Mouse (Mus musculus) cerebellum, postnatal 14 days (tissue): Measurements from ENCODE around the gene Gskip.

Experiments
- DNase-seq, 2 experiments: peaks; one replicate each; pipeline ENCODE4 v3.0.0; 2021; ENCODE audit warnings: mixed read lengths in 2 of 2

Gene Gskip

DNA sequence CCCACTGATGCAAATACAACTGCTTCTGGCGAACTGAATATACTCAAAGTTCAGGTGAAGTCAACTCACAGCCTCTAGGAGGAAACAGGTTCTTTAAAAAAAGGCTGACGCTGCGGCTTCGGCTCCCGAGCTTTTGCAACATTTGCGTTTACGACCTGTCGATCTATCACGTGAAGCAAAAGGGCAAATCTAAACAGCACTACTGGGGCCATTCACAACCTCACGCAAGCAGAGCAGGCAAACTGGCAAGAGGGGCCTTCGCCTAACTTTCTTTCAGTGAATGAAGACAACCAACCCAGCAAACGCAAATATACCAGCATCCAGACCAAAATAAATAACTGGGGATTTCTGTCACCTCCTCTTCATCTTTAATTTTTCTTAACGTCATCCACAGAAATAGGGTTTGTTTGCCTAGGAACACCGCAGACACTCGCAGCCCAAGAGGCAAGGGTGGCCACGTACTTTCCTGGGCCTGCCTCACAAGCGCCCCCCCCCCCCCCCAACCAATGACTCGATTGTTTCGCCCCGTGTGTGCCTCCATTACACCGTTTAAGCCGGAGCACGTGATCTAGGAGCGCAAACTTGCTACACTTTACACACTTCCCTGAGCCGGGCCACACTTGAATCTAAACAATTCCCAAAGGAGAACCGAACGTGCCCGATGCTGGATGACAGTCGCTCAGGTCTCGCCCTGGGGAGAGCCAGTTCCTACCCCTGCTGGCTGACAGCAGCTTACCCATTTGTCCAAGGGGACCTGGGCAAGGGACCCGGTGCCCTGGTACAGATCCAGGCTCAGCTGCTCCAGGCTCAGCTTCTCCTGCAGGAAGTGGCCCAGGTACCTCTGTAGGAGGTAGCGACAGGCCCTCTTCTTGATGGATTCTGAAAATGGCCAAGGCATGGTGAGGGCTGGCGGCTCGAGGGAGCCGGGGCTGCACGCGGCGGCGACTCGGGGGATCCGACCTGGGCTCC is at the start of gene Gskip:
Gskip (plus strand) TSS at position 897 of the 969 bp plus-strand sequence.
- DNase-seq, result peak; percentile 59

DNA sequence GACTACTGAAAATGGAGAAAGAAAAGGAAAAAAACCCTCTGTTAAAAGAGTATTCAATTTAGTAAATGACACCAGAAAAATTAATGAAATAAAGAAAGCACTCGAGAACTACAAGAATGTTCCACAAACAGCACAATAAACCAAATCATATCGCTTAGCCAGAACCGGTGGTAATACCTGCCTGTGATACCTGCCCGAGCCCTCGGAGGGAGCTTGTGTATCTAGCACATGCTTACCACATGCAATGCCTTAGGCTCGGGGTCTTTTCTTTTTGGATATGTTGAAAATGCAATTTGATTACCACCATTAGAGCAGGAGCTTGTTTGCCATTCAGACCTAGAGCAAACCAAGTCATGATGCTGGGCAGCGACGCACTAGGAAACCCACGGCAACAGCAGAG is 48.1 kb upstream of the Gskip start:
- peak in 1 of 2 experiments; percentile 52 for DNase-seq

DNA sequence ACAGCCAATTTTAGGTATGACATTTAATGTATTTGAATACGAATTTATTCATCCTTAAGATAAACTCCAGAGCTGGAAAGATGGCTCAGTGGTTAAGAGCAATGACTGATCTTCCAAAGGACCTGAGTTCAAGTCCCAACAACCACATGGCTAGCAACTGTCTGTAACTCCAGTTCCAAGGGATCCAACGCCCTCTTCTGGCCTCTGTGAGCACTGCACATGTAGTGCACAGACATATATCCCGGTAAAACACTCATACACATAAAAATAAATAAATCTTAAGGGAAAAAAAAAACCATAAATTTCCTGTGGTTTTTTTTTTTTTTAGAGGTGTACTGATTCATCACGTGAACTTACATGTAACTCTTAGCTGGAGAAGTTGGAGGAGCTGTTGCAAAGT is 47.1 kb upstream of the Gskip start:
- DNase-seq, result peak in 1 of 2 experiments; percentile 41

DNA sequence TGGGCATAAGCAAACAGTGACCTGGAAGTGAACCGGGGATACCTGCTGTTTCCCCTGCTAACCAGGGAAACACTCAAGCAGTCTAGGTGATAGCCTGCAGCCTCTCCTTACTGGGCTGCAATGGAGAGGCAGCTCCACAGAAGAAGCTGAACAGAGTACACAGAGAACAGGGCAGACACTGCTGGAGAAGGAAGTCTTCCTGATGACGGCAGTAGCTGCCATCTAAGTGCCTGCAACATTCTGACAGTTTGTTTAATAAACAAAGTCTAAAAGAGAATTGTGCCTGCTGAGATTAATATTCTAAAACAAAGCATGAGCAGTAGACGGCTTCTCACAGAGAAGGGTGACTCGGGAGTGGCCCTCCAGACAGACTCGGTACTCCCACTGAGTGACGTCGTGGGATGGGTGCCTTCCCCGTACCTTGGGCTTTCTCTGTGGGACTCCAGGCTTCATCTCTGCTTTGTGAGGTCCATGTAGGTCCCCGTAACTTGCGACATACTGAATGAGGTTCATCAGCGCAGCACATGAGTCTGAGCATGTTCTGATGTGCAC is 41.8 kb upstream of the Gskip start:
- no peak for DNase-seq

DNA sequence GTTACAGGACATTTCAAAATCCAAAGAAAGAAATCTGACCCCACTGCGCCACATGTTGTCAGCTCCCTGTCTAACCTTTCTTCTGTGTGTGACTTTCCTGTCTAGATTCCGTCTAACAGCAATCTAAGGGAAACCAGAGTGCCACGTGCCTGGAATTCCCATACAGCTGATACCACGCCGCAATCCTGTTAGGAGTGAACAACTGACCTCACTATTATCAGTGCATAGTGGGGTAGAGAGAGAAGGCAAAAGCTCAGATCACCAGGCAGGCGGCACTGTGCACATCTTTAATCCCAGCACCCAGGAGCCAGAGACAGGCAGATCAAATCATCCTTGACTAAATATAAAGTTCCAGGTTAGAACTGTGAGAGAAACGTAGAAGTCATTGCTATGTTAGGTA is 28.8 kb upstream of the Gskip start:
- no peak for DNase-seq

DNA sequence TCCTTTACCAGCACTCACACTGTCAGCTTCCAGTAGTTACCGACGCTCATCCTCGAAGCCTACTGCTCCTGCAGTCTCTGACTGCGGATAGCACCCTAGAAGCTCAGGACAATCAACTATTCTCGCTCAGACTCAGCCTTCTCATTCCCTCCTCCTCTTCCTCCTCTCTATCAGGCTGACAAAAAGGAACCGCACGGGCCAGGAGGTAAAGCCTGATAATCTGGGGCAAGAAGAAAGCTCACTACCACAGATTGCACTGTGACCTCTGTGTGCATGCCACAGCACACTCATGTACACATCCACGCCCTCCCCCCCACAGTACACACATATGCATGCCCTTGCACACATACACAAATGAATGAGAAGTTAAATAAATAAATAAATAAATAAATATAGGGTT is 8.4 kb upstream of the Gskip start:
- DNase-seq, result no peak

DNA sequence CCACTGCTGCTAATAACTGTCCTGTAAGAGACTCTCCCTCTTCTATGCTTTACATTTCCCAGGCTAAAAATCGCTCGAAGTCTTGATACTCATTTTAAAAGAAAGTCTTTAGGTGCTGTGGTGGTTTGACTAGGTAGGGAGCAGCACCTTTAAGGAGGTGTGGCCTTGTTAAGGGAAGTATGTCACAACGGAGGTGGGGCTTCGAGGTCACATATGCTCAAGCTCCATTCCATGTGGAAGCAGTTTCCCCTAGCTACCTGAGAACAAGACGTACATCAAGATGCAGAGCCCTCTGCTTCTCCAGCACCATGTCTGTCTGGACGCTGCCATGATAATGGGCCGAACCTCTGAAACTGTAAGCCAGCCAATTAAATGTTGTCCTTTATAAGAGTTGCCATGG is 6.4 kb upstream of the Gskip start:
- DNase-seq, result no peak

DNA sequence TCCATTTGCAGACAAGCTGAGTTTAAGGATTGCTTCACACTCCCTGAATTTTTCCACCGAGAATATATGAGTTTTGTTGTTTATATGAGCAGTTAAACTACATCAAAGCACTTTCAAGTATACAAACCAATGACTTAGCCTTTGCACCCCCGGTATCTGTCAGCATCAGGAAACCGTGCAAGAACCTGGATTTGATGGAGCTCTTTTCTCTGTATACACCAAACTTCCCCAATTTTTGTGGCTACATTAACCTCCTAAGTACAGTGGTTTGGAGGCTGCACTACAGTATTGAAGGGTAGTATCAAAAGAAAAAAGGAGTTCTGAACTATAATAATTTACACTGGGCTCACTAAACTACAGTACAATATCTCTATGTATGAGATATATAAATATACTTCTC is 5.9 kb upstream of the Gskip start:
- no peak for DNase-seq

DNA sequence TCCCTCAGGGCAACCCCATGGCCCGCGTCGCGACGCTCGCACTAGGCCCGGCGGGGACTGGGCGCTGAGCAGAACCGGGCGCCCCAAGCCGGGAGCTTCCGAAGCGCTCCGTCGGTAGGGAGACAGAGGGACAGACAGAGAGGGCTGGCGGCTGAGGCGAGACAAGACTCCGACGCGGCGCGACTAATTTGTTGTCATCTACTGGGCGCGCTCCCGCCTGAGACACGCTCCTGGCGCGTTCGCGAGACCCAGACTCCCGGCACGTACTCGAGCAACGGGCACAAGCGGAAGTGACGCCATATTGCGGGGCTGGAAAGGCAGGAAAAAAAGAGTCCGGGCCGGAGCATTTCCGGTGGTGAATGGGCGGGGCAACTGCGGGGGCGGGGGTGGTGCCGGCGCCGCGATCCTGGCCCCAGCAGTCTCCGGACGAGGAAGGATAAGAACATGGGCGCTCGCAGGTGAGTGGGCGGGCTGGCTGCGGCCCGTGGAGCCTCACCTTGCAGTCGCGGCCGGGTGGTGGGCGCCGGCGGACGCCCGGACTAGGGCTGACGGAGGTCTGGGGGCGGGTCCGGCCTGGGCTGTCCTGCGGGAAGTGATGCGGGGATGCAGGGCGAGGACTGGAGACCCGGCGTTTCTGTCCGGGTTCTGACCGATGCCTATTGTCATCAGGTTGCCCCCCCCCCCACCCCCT is 517 bp downstream of the Gskip start, which contains the start of gene Atg2b:
Atg2b (minus strand) TSS at position 211 of the 691 bp plus-strand sequence.
- peak; percentile 98 for DNase-seq

DNA sequence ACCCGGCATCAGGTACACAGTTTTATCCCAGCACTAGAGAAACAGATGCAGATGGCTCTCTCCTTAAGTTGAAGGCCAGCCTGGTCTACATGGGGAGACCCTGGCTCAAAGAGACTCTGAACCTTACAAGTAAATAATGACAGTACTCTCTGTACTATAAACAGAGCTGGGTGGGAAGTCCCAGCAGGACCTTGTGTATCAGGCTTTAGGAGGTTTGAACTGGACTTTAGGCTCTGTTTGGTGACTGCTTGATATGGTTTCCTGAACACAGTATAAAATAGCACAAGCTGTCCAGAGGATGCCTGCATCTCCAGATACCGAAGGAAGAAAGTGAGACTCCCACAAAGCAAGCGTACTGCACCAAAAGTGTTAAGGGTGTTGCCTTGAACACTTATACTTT is 2.2 kb downstream of the Gskip start:
- no peak for DNase-seq

DNA sequence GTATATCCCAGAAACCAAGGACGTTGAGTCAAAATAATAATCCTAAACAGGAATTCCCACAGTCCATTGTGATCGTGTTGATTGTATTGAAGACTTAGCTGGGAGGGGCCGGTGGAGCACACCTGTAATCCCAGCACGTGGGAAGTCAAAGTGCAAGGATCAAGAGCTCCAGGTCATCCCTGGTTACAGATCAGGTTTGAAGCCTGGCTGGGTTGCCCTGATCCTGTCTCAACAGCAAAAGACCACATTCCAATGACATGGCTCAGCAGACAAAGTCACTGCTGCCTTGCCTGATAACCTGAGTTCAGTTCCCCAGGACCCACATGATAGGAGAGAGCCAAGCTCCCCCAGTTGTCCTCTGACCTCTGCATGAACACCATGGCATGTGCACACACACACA is 2.8 kb downstream of the Gskip start:
- DNase-seq, result no peak

DNA sequence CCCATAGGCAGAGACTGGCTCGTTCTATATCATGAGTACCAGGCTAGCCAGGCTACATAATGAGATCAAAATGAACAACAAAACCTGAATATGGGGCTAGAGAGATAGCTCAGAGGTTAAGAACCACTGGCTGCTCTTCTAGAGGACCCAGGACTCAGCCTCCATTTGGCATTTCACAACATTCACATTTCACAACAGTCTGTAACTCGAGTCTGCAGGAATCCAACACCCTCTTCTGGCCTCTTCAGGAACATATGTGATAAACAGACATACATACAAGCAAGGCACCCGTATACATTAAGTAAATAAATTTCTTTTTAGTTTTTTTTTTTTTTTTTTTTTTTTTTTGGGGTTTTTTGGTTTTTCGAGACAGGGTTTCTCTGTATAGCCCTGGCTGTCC is 3.9 kb downstream of the Gskip start:
- no peak for DNase-seq

DNA sequence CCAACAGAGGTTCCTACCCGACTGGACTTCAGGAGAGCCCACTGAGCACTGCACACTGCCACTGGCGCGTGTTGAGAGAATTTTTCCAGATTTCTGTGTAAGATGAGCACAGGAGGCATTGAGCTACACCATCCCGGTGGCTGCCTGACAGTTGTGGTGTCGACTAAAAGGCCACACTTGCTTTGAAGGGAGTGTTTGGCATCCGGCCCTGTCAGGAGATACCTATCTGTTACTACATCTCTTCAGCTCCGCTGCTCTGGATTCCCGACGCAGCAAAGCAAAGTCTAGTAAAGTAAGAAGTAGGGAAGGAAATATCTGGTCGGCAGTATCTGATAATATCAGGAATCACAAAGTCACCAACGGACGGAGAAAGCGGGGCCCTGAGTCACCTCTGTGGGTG is 4.8 kb downstream of the Gskip start:
- DNase-seq, result no peak

DNA sequence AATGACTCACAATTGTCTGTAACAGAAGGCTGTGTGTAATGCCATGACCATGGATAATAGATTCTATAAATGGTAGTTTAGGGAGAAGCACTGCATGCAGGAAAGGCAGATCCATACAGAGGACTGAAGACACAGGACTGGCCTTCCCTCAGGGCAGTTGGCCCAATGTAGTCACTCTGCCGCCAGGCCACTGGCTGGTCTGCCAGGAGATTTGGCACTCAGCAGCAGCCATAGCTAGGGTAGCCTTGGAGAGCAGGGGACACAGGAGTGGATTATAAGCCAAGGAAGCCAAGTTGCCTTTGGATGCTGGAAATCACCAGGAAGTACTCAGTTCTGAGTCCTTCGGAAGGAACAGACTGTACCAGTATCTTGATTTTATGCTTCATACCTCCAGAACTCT is 9.4 kb downstream of the Gskip start:
- peak; percentile 39 to 62 for DNase-seq

DNA sequence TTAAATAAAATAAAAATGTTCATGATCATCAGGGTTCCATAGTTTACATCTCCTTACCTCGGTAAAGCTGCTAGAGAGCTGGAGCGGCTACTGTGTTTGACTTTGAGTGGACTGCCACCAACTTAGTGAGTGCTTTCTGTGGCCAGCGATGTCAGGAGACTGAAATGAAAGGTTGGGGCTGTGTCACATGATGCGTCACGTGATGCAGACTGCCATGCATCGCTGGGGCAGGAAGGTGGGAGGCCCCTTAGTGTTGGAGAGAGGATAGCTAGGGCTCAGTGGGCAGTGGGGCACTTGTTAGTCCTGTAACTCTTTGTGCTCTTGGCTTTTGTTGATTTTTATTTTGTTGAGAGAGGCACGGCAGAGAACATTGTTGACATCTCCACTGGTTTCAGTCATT is 11.2 kb downstream of the Gskip start:
- DNase-seq, result no peak

DNA sequence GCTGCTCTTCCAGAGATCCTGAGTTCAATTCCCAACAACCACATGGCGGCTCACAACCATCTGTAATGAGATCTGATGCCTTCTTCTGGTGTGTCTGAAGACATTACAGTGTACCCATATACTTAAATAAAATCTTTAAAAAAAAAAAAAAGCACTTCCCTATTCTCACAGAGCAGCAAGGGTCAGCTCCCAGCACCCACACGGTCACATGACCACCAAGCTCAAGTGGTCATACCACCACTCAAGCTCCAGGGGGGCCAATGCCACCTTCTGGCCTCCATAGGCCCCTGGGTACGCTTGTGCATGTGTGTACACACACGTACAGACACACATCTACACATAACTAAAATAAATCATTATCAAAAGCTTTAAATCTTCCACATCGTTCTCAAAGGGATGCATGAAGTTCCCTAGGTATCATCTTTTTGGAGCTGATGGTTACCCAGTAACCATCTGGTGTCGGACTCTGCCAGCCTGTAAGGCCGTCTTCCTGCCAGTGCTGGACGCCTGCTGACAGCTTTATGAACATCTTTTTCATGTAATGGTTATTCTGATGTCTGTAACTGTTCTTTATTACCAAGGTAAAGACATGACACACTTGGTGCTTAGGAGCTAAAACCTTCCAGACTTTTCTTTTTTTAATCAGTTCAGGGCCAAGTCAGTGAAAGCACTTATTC is 12.6 kb downstream of the Gskip start:
- DNase-seq, result peak; percentile 40 to 56

DNA sequence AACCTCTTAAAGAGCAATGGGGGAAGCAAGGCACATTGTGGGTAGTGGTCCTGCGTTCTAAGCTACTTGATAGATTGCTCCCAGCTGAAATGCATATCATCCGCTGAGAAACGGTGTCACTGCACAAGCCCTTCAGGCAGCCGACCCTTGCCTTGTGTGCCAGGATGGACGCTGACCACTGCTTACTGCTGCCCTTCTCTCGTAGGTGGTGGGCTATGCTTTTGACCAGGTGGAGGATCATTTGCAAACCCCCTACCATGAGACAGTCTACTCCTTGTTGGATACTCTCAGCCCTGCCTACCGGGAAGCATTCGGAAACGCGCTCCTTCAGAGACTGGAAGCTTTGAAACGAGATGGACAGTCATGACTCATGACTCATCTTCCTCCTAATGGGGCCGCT is 15.8 kb downstream of the Gskip start:
- DNase-seq, result no peak

DNA sequence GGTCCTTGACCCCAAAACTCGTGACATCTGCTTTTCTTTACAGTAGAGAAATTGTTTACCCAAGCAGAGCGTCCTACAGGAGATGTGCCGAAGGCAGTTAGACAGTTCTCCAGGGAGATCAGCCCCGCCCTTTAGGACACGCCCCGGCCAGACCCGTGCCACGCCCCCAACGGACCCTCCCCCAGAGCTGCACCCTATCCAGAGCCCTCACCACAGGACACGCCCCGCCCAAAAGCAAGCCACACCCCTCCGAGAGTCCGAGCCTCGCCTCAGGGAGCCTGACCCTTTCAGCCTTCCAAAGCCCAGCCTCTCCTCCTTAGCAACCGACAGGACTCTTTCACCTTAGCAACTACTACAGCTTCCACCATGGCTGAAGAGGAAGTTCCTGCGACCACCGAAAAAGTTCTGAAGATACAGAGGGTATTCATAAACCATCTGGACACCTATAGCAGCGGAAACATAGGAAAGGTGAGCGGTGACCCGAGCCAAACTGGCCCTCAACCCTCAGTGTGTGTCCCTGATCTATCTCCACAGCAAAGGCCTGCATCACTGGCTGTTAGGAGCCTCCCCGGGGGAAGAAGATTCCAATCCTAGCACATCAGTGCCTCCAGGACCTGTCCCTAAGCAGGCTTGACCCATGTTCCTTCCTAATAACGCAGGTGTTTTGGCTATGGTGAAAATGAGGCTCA is 21.3 kb downstream of the Gskip start, which contains the start of gene Ak7:
Ak7 (plus strand) TSS at position 178 of the 689 bp plus-strand sequence.
- DNase-seq, result peak in 1 of 2 experiments; percentile 33

DNA sequence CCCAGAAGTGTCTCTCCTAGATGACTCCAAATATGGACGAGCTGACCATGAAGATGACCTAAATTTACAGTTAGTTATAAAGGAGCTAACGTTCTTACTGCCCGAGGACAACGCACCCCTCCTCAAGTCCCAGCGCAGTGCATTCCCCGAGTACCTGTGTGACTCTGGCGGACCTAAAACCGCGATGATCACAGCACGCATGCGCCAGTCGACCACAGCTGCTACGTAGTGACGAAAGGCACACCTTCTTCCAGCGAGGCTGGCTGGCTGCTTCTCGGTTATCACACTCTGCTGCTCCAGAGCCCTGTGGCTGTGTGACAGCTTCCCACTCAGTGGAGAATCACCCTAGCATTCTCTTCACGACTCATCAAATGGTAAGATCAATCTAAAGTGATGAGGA is 34.0 kb downstream of the Gskip start:
- DNase-seq, result peak; percentile 61 to 71

DNA sequence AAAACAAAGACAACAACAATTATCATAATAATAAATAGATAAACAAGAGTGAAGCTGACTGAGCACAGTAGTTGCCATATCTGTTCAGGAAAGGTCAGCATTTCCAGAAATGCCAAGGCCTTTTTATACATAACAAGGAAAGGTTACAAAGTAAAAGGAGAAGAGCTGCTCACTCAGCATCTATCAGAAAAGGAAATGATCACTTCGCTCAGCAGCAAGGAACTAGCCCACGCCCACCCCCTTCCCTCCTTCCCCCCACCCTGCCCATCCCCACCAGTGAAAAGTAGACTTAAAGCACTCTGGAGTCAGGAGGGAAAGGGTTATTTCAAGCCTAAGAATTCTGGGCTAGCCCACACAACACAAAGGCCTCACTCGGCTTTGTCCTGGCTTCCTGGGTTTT is 35.6 kb downstream of the Gskip start:
- DNase-seq, result no peak

DNA sequence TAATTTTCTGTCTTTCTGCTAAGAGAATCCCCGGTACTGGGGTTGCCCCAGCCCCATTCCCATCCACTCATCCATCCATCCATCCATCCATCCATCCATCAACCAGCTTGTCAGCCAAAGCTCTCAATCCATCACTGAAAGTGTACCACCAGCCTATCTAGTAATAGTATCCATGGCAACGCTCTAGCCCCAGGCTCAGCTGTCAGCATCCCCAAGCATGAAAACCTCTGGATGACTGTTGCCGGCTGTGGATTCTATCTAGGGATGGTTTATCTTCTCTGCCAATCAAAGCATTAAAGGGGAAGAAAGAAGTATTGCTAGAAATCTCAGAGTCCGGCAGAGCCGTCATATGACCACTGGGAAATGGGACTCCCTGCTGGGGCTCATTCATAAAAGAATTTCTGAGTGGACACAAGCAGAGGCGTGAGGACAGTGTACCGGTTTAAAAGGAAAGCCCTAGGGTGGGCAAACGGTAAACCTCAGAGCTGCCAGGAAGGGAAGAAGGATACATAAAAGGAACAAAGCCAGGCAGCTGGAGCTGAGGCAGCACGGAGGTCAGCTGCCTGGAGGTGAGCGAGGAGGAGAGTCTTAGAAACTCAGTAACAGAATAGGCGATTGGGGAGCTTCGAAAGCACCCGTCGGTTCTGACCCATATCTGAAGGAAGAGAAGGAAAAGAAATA is 37.0 kb downstream of the Gskip start:
- DNase-seq, result no peak

DNA sequence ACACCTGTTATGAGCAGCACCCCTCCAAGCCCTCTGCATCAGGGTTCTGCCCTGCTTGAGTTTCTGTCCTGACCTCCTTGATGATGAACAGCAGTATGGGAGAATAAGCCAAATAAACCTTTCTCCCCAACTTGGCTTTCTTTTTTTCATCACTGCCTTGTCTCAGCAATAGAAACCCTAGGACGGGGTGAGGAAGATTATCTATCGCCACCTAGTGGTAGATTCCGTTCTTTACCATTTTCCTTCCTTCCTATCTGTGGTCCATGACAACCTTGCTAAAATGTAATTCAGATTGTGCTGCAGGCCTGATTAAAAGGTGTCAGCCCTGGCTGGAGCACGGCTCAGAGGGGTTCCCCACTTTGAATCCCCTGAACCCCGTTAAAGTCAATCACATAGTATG is 38.0 kb downstream of the Gskip start:
- DNase-seq, result peak; percentile 47 to 70
